Mouse (Mus musculus): ENCODE measurements at regions not wholly inside any gene's neighbourhood (a gene's known extent, or its start where the extent isn't known, plus 50 kb on each side); places are given as distances from the start of the nearest gene placed in this dataset.

DNA sequence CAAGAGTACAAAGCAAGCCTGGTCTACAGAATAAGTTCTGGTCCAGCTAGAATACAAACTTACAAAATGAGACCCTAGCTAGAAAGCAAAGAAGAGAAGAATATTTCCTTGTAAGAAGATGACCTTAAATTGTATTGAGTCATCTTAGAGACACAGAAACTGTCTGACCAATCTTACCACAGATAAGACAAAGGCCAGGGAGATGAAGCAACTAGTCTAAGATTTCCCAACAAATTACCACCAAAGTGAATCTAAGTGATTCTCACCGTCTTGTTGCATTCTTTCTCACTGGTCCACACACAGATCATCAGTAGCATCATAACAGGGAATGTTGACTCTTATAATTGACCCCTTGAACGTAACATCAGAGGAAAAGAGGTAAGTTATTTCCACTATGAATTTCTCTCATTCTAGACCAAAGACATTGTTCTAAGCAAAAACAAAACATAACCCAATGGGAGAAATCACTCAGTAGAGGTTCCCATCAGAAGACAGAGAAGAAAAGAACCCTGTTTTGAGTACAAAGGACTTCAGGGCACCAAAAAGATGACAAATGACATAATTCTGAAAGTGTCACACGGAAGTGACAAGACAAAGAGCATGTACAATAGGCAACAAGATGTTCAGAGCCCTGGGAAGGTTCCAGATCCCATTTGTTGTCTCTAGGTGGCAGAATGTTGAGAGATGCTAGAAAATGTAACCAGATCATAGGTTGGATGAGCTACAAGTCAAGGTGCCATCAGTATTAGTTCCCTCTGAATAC, 107.0 kb upstream of the Cpeb2 start:
- TF ChIP-seq POLR2A (IDR thresholded peaks at IDR 0.05; ENCODE audit: low read depth, low read length) (no peak), CTCF (IDR thresholded peaks at IDR 0.05; ENCODE audit: extremely low read depth, insufficient read depth, insufficient read length, insufficient replicate concordance) (no peak)
